Mouse (Mus musculus): ENCODE measurements at regions not wholly inside any gene's neighbourhood (a gene's known extent, or its start where the extent isn't known, plus 50 kb on each side); places are given as distances from the start of the nearest gene placed in this dataset.

GRCm38 (mm10) chr7:76001012-76001411, 152.9 kb downstream of the Klhl25 start:
- Histone ChIP-seq H3K27ac (ENCODE audit: low read depth, low read length) (no peak overlapping the region), H3K27me3 (ENCODE audit: insufficient read depth, low read length) (no peaks in the 10 kb centered on the region), H3K9me3 (ENCODE audit: low read length) (no peaks in the 10 kb centered on the region), H3K4me1 (ENCODE audit: insufficient read depth) (no peaks in the 10 kb centered on the region), H3K36me3 (ENCODE audit: insufficient read depth) (no peaks in the 10 kb centered on the region), H3K9ac (no peak overlapping the region), H3K4me3 (ENCODE audit: low read depth, low read length) (no peak overlapping the region), H3K4me2 (ENCODE audit: low read depth) (no peak overlapping the region)
- TF ChIP-seq CTCF (IDR thresholded peaks at IDR 0.05; ENCODE audit: low read depth) = no peak
- WGBS = 64% methylated on average over 1 of the region's 1 CpGs
- ATAC-seq (no peak), DNase-seq (no peak)

GRCm38 (mm10) chr7:76008226-76008625, 160.1 kb downstream of the Klhl25 start:
- H3K36me3 ChIP-seq (ENCODE audit: insufficient read depth) = no peaks in the 10 kb centered on the region
- H3K9me3 ChIP-seq (ENCODE audit: low read length) = no peaks in the 10 kb centered on the region
- no peak overlapping the region for H3K9ac ChIP-seq
- no peak overlapping the region for H3K4me2 ChIP-seq (ENCODE audit: low read depth)
- 26% methylated on average over 6 of the region's 6 CpGs for WGBS
- TF ChIP-seq CTCF (IDR thresholded peaks at IDR 0.05; ENCODE audit: low read depth) = no peak
- no peak overlapping the region for H3K4me3 ChIP-seq (ENCODE audit: low read depth, low read length)
- peak; percentile 42 for ATAC-seq
- H3K27me3 ChIP-seq (ENCODE audit: insufficient read depth, low read length) = no peaks in the 10 kb centered on the region
- H3K27ac ChIP-seq (ENCODE audit: low read depth, low read length) = no peak overlapping the region
- 0 out of 2 replicates have a peak, but pooled peaks cover 3% of the 10 kb centered on the region for H3K4me1 ChIP-seq (ENCODE audit: insufficient read depth)
- DNase-seq = peak; percentile 56

- Histone ChIP-seq H3K9ac (no peak overlapping the region), H3K4me1 (ENCODE audit: insufficient read depth) (no peaks in the 10 kb centered on the region), H3K9me3 (ENCODE audit: low read length) (no peaks in the 10 kb centered on the region), H3K27me3 (ENCODE audit: insufficient read depth, low read length) (no peaks in the 10 kb centered on the region), H3K4me2 (ENCODE audit: low read depth) (no peak overlapping the region), H3K27ac (ENCODE audit: low read depth, low read length) (no peak overlapping the region), H3K36me3 (ENCODE audit: insufficient read depth) (no peaks in the 10 kb centered on the region), H3K4me3 (ENCODE audit: low read depth, low read length) (no peak overlapping the region)
- 60% methylated on average over 3 of the region's 3 CpGs for WGBS
- TF ChIP-seq CTCF (IDR thresholded peaks at IDR 0.05; ENCODE audit: low read depth) = no peak
- no peak for DNase-seq
- peak; percentile 38; the same call in 1 of the 2 replicates for ATAC-seq
Measured at GRCm38 (mm10) chr7:76047743-76048142, 181.9 kb upstream of the Agbl1 start.

- H3K27me3 ChIP-seq (ENCODE audit: insufficient read depth, low read length) = no peaks in the 10 kb centered on the region
- 82% methylated on average over 2 of the region's 2 CpGs for WGBS
- no peak for ATAC-seq
Measured at GRCm38 (mm10) chr7:76049342-76049741, 180.3 kb upstream of the Agbl1 start.

DNA sequence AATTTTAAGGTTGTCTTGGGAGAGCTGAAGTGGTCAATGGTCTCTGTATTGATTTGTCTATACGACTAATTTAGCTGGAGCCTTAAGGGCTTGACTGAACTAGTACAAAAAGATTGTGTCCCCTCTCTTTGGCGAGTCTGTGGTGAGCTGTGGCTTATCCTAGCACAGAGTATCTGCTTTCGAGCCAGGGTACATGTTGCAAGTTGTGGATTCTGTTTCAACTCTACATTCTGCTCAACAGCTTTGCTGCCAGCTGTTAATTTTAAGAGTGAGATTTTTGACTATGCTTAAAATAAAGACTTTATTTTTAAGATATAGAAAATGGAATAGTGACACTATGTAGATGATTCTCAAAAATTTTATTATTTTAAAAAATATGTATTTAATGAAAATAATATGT, 175.8 kb upstream of the Agbl1 start:
- ATAC-seq = peak; percentile 63
- H3K4me3 ChIP-seq (ENCODE audit: low read depth, low read length) = no peak overlapping the region
- WGBS = 62% methylated on average over 3 of the region's 3 CpGs
- DNase-seq = peak; percentile 70
- H3K9me3 ChIP-seq (ENCODE audit: low read length) = no peaks in the 10 kb centered on the region
- H3K4me1 ChIP-seq (ENCODE audit: insufficient read depth) = no peaks in the 10 kb centered on the region
- no peak overlapping the region for H3K9ac ChIP-seq
- no peaks in the 10 kb centered on the region for H3K36me3 ChIP-seq (ENCODE audit: insufficient read depth)
- no peak for TF ChIP-seq CTCF (IDR thresholded peaks at IDR 0.05; ENCODE audit: low read depth)
- no peak overlapping the region for H3K27ac ChIP-seq (ENCODE audit: low read depth, low read length)
- H3K4me2 ChIP-seq (ENCODE audit: low read depth) = no peak overlapping the region
- no peaks in the 10 kb centered on the region for H3K27me3 ChIP-seq (ENCODE audit: insufficient read depth, low read length)

More at GRCm38 (mm10) chr7:76049342-76049741, 180.3 kb upstream of the Agbl1 start:
- no peak for DNase-seq
- Histone ChIP-seq H3K4me3 (ENCODE audit: low read depth, low read length) (no peak overlapping the region), H3K4me2 (ENCODE audit: low read depth) (no peak overlapping the region), H3K9me3 (ENCODE audit: low read length) (no peaks in the 10 kb centered on the region), H3K9ac (no peak overlapping the region), H3K36me3 (ENCODE audit: insufficient read depth) (no peaks in the 10 kb centered on the region), H3K27ac (ENCODE audit: low read depth, low read length) (no peak overlapping the region), H3K4me1 (ENCODE audit: insufficient read depth) (no peaks in the 10 kb centered on the region)
- TF ChIP-seq CTCF (IDR thresholded peaks at IDR 0.05; ENCODE audit: low read depth) = no peak

DNA sequence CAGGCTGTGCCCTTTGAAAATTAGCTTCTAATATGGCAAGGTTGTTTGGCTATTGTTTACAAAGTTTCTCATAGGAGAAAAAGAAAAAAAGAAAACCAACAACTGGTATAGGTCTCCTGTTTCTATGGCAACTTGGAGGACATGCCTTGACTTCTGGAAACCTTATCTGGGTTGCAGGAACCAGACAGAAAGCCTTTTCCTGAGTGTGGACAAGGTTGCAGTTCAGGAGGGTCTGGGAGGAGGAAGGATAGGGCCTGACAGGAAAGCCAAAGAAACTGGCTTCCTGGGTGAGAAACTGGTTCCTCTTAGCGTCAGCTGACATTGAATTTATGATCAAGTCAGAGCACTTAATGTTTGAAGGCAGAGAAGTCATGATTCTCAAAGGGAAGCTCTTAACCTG, 130.5 kb upstream of the Agbl1 start:
- no peak for TF ChIP-seq CTCF (IDR thresholded peaks at IDR 0.05; ENCODE audit: low read depth)
- Histone ChIP-seq H3K4me2 (ENCODE audit: low read depth) (no peak overlapping the region), H3K9ac (no peak overlapping the region), H3K36me3 (ENCODE audit: insufficient read depth) (no peaks in the 10 kb centered on the region), H3K4me1 (ENCODE audit: insufficient read depth) (no peaks in the 10 kb centered on the region), H3K4me3 (ENCODE audit: low read depth, low read length) (no peak overlapping the region), H3K27me3 (ENCODE audit: insufficient read depth, low read length) (no peaks in the 10 kb centered on the region), H3K27ac (ENCODE audit: low read depth, low read length) (no peak overlapping the region), H3K9me3 (ENCODE audit: low read length) (no peaks in the 10 kb centered on the region)
- DNase-seq = no peak
- no peak for ATAC-seq
- 92% methylated on average over 1 of the region's 1 CpGs for WGBS

DNA sequence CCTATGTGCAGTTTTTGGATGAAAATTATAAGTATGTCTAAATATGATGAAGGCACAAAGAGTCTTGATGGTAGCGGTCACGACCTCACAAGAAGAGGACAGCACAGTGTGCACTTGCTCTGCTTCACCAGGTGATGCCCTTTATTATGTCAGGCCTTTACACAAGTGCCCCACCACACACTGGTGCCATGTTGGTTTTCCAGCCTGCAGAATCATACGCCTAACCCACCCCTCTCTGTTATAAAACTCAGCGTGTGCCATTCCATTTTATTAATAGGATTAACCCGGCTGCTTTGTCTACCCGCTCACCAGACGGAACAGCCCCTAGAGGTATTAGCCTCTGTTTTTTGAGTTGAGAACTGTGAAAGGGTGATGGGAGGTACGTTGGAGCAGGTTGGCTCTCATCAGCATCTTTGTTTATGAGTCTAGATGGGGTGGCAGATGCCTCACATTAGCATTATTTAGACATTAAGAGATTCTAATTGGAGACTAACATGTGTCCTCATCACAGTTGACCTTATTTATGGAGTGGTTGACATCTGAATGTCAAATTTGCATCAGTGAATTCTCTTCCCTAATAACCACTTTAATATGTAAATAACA, 108.3 kb upstream of the Agbl1 start:
- no peak overlapping the region for H3K27ac ChIP-seq (ENCODE audit: low read depth, low read length)
- DNase-seq = no peak
- 48% methylated on average over 8 of the region's 8 CpGs for WGBS

More for the DNA sequence above, 108.3 kb upstream of the Agbl1 start:
- Histone ChIP-seq H3K4me2 (ENCODE audit: low read depth) (no peak overlapping the region), H3K9ac (no peak overlapping the region), H3K9me3 (ENCODE audit: low read length) (no peaks in the 10 kb centered on the region), H3K36me3 (ENCODE audit: insufficient read depth) (no peaks in the 10 kb centered on the region), H3K27me3 (ENCODE audit: insufficient read depth, low read length) (no peaks in the 10 kb centered on the region), H3K4me1 (ENCODE audit: insufficient read depth) (no peaks in the 10 kb centered on the region), H3K4me3 (ENCODE audit: low read depth, low read length) (no peak overlapping the region)
- ATAC-seq = peak; percentile 32; the same call in 1 of the 2 replicates
- TF ChIP-seq CTCF (IDR thresholded peaks at IDR 0.05; ENCODE audit: low read depth) = no peak

All from forebrain, postnatal 0 days (tissue).